Mouse (Mus musculus): ENCODE measurements at regions not wholly inside any gene's neighbourhood (a gene's known extent, or its start where the extent isn't known, plus 50 kb on each side); places are given as distances from the start of the nearest gene placed in this dataset.

- TF ChIP-seq CTCF (IDR thresholded peaks at IDR 0.05; ENCODE audit: extremely low read depth, insufficient read depth, insufficient read length, insufficient replicate concordance) (no peak), POLR2A (IDR thresholded peaks at IDR 0.05; ENCODE audit: low read depth, low read length) (no peak)
Observed at GRCm38 (mm10) chr3:128337508-128337907, 441.4 kb upstream of the Fam241a start.

All from spleen, adult 2 months (tissue).